Mouse (Mus musculus): ENCODE measurements around the gene Plac9a.
"Not testable (repeated sequence)": the region's sequence is repeated elsewhere in the genome, so short reads cannot be mapped to it uniquely, and the experiment has no call there.

Plac9a gene

GRCm38 (mm10) chr14:25865251-25865650 lies 37.6 kb downstream of the Plac9a start:
- no peak for DNase-seq (ENCODE audit: low read depth, low spot score)

- no peak for DNase-seq (ENCODE audit: low read depth, low spot score)
Observed at GRCm38 (mm10) chr14:25863721-25864120, 39.2 kb downstream of the Plac9a start.

GRCm38 (mm10) chr14:25861771-25862530 lies 40.9 kb downstream of the Plac9a start:
- no peak for DNase-seq (ENCODE audit: low read depth, low spot score)

- DNase-seq (ENCODE audit: low read depth, low spot score) = no peak
Observed at GRCm38 (mm10) chr14:25857940-25858339, 45.0 kb downstream of the Plac9a start.

- no peak for DNase-seq (ENCODE audit: low read depth, low spot score)
Observed at GRCm38 (mm10) chr14:25857168-25857621, 45.7 kb downstream of the Plac9a start.

GRCm38 (mm10) chr14:25855241-25855885 lies 47.5 kb downstream of the Plac9a start:
- no peak for DNase-seq (ENCODE audit: low read depth, low spot score)

- no peak for DNase-seq (ENCODE audit: low read depth, low spot score)
Observed at GRCm38 (mm10) chr14:25853717-25854452, 49.0 kb downstream of the Plac9a start.

GRCm38 (mm10) chr14:25853295-25853694 lies 49.6 kb downstream of the Plac9a start:
- no peak for DNase-seq (ENCODE audit: low read depth, low spot score)

GRCm38 (mm10) chr14:25852121-25852561 lies 50.8 kb downstream of the Plac9a start:
- no peak for DNase-seq (ENCODE audit: low read depth, low spot score)

GRCm38 (mm10) chr14:25851189-25851588 lies 51.7 kb downstream of the Plac9a start:
- DNase-seq (ENCODE audit: low read depth, low spot score) = no peak

GRCm38 (mm10) chr14:25850433-25850832 lies 52.5 kb downstream of the Plac9a start:
- DNase-seq (ENCODE audit: low read depth, low spot score) = no peak

- not testable (repeated sequence) for DNase-seq (ENCODE audit: low read depth, low spot score)
Observed at GRCm38 (mm10) chr14:25848708-25849107, 54.2 kb downstream of the Plac9a start.

GRCm38 (mm10) chr14:25848237-25848636 lies 54.7 kb downstream of the Plac9a start:
- no peak for DNase-seq (ENCODE audit: low read depth, low spot score)

- no peak for DNase-seq (ENCODE audit: low read depth, low spot score)
Observed at GRCm38 (mm10) chr14:25847660-25848059, 55.2 kb downstream of the Plac9a start.

GRCm38 (mm10) chr14:25846516-25846915 lies 56.4 kb downstream of the Plac9a start:
- no peak for DNase-seq (ENCODE audit: low read depth, low spot score)

- DNase-seq (ENCODE audit: low read depth, low spot score) = no peak
Observed at GRCm38 (mm10) chr14:25845832-25846383, 57.0 kb downstream of the Plac9a start.

GRCm38 (mm10) chr14:25844372-25844771 lies 58.5 kb downstream of the Plac9a start:
- DNase-seq (ENCODE audit: low read depth, low spot score) = no peak

GRCm38 (mm10) chr14:25842688-25843003 lies 60.3 kb downstream of the Plac9a start:
- DNase-seq (ENCODE audit: low read depth, low spot score) = no peak

- DNase-seq (ENCODE audit: low read depth, low spot score) = no peak
Observed at GRCm38 (mm10) chr14:25841991-25842687, 60.8 kb downstream of the Plac9a start, which contains the start of gene Anxa11. Gene Anxa11 (plus strand): TSS chr14:25842156.

- DNase-seq (ENCODE audit: low read depth, low spot score) = no peak
Observed at GRCm38 (mm10) chr14:25841579-25841978, 61.3 kb downstream of the Plac9a start.

GRCm38 (mm10) chr14:25840961-25841360 lies 61.9 kb downstream of the Plac9a start:
- DNase-seq (ENCODE audit: low read depth, low spot score) = no peak
